Mouse (Mus musculus) telencephalon, adult 2 months (tissue): ENCODE results near the gene U90926.

Experiments used
- DNase-seq: peaks from one replicate; pipeline ENCODE4 v3.0.0-alpha.2; 2011; ENCODE audit warnings: low read depth, low spot score

Gene U90926

GRCm38 (mm10) chr5:92218915-92219793 lies 3.9 kb upstream of the U90926 start:
- no peak for DNase-seq

- no peak for DNase-seq
These were observed 3.0 kb downstream of the U90926 start for GRCm38 (mm10) chr5:92212231-92212630.

GRCm38 (mm10) chr5:92210205-92210604 lies 5.0 kb downstream of the U90926 start:
- DNase-seq, result no peak

- no peak for DNase-seq
These were observed 9.1 kb downstream of the U90926 start for GRCm38 (mm10) chr5:92206121-92206520.

GRCm38 (mm10) chr5:92205706-92206105 lies 9.5 kb downstream of the U90926 start:
- no peak for DNase-seq

- no peak for DNase-seq
These were observed 10.0 kb downstream of the U90926 start for GRCm38 (mm10) chr5:92205184-92205583.

- no peak for DNase-seq
These were observed 10.8 kb downstream of the U90926 start for GRCm38 (mm10) chr5:92204162-92205036.

- no peak for DNase-seq
These were observed 16.9 kb downstream of the U90926 start for GRCm38 (mm10) chr5:92198266-92198665.

GRCm38 (mm10) chr5:92196895-92197811 lies 18.1 kb downstream of the U90926 start:
- peak; percentile 4 for DNase-seq

- peak; percentile 9 for DNase-seq
These were observed 19.5 kb downstream of the U90926 start for GRCm38 (mm10) chr5:92195716-92196115.

- DNase-seq, result no peak
These were observed 26.2 kb downstream of the U90926 start for GRCm38 (mm10) chr5:92188881-92189483.

- DNase-seq, result no peak
These were observed 32.0 kb downstream of the U90926 start for GRCm38 (mm10) chr5:92183071-92183830.

- DNase-seq, result no peak
These were observed 49.2 kb downstream of the U90926 start for GRCm38 (mm10) chr5:92165976-92166375.
